Mouse (Mus musculus): ENCODE data around the gene Fdx1l. TPM values are rescaled to one million over a fixed set of nuclear protein-coding genes. Genes with fewer than 3 reads are reported as not detected.

The Fdx1l gene
- polyA plus RNA-seq, 1 experiment from 2014 or later: 65.7 TPM

DNA sequence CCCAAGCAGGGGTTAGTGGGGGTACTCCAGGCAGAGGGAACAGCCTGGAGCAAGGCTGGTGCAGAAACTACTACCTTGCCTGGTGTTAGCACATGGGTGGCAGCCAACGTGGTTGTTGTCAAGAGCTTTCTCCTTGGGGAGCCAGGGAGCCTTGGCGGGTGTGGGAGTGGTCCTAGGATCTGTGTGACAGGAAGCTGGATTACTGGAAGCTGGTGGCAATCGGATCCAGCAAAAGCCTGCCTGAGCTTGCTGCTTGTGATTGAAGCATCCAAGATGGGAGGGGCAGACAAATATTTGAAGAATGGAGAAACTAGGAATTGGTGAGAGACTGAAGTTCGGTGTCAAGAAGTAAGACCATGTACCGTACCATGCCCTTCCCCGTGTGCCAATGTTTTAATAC lies 51.1 kb downstream of the Fdx1l start:
- Histone ChIP-seq H3K9me3 (ENCODE audit: low read length) (no peaks in the 10 kb centered on the region), H3K27ac (ENCODE audit: low read length) (no peak overlapping the region), H3K27me3 (ENCODE audit: insufficient read depth, low read length) (peaks cover 8% of the 10 kb centered on the region), H3K4me2 (replicated peaks; ENCODE audit: low read depth, low read length) (no peak overlapping the region), H3K4me1 (ENCODE audit: insufficient read depth, low read length) (no peaks in the 10 kb centered on the region), H3K4me3 (ENCODE audit: low read length) (no peak overlapping the region), H3K9ac (replicated peaks; ENCODE audit: low read length) (no peak overlapping the region), H3K36me3 (ENCODE audit: insufficient read depth, low read length) (no peaks in the 10 kb centered on the region)
- WGBS: 59% methylated on average over 6 of the region's 6 CpGs
- no peak for ATAC-seq (ENCODE audit: low FRiP score, low TSS enrichment)

DNA sequence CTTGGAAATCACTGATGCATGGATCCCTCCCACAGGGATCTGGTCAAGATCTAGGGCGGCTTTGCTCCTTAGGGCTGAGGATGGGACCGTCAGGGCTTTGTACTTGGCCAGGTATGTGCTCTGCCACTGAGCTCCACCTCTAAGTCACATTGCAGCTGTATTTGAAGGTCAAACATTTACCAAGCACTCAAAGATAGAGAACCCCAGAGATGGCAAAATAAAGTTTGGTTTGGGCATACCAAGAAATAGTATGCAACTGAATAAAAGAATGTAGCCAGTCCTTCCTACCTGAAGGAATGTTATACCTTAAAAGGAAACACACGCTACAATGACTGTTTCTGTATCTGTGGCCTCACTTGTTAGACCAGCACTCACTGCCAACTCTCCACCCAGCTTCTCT lies 52.1 kb downstream of the Fdx1l start:
- ATAC-seq (ENCODE audit: low FRiP score, low TSS enrichment): no peak
- Histone ChIP-seq H3K4me1 (ENCODE audit: insufficient read depth, low read length) (0 out of 2 replicates have a peak, but pooled peaks cover 4% of the 10 kb centered on the region), H3K9ac (replicated peaks; ENCODE audit: low read length) (no peak overlapping the region), H3K27ac (ENCODE audit: low read length) (no peak overlapping the region), H3K9me3 (ENCODE audit: low read length) (no peaks in the 10 kb centered on the region), H3K27me3 (ENCODE audit: insufficient read depth, low read length) (peaks cover 16% of the 10 kb centered on the region), H3K36me3 (ENCODE audit: insufficient read depth, low read length) (no peaks in the 10 kb centered on the region), H3K4me2 (replicated peaks; ENCODE audit: low read depth, low read length) (no peak overlapping the region), H3K4me3 (ENCODE audit: low read length) (no peak overlapping the region)
- WGBS: 80% methylated on average over 3 of the region's 3 CpGs

DNA sequence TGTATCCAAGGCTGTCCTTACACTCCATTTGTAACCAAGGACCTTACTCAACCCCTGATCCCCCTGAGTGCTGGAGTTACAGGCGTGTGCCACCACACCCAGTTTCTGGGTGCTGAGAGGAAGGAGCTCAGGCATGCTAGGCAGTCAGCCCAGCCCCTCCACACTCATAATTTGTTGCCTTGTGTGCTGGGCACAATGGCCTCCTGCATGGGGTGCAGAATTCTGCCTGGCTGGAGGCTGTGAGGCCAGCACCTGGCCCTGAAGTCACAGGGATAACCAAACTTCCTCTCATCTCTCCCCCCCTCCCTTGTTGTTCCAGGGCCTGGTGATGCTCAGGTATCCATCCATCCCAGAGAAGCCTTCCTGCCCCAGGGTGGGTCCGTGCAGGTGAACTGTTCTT lies 54.8 kb downstream of the Fdx1l start:
- H3K36me3 ChIP-seq (ENCODE audit: insufficient read depth, low read length): no peaks in the 10 kb centered on the region
- no peaks in the 10 kb centered on the region for H3K9me3 ChIP-seq (ENCODE audit: low read length)
- ATAC-seq (ENCODE audit: low FRiP score, low TSS enrichment): no peak

More for the DNA sequence above, 54.8 kb downstream of the Fdx1l start:
- 73% methylated on average over 2 of the region's 2 CpGs for WGBS
- Histone ChIP-seq H3K4me2 (replicated peaks; ENCODE audit: low read depth, low read length) (no peak overlapping the region), H3K4me1 (ENCODE audit: insufficient read depth, low read length) (peaks cover 18% of the 10 kb centered on the region; the same call in 1 of the 2 replicates), H3K27ac (ENCODE audit: low read length) (no peak overlapping the region), H3K4me3 (ENCODE audit: low read length) (no peak overlapping the region), H3K9ac (replicated peaks; ENCODE audit: low read length) (no peak overlapping the region), H3K27me3 (ENCODE audit: insufficient read depth, low read length) (peaks cover 23% of the 10 kb centered on the region)

MicroRNAs encoded within 50 kb of the gene (microRNA counts, 519-probe panel; counts per million panel counts)
- microRNA mmu-miR-1900: 3,233 counts per million, percentile 75 among the panel's probes with 10 or more counts

Small RNA genes lying within 50 kb of the gene (microRNA-seq; reads per million reads assigned to microRNA genes)
- gene Mir1900 (not detected), gene Mir7082 (not detected)

Other genes starting within 250 kb of the Fdx1l start
- gene A230050P20Rik, start 205.0 kb downstream of the Fdx1l start, polyA plus RNA-seq (2015; fragmentation: Nextera tagmentation; extraction: Ambion mirVana): 18.8 and 20.1 TPM in 2 replicates
- 2.9 and 3.6 TPM in 2 replicates for gene Angptl6, start 193.9 kb downstream of the Fdx1l start, polyA plus RNA-seq (2015; fragmentation: Nextera tagmentation; extraction: Ambion mirVana)
- 94.3 and 95.3 TPM in 2 replicates for gene Ppan, start 185.4 kb downstream of the Fdx1l start, polyA plus RNA-seq (2015; fragmentation: Nextera tagmentation; extraction: Ambion mirVana)
- 299 and 319 TPM in 2 replicates for gene Eif3g, start 175.0 kb downstream of the Fdx1l start, polyA plus RNA-seq (2015; fragmentation: Nextera tagmentation; extraction: Ambion mirVana)
- 107 and 110 TPM in 2 replicates for gene Dnmt1, start 113.7 kb downstream of the Fdx1l start, polyA plus RNA-seq (2015; fragmentation: Nextera tagmentation; extraction: Ambion mirVana)
- gene S1pr2, start 96.8 kb downstream of the Fdx1l start, polyA plus RNA-seq (2015; fragmentation: Nextera tagmentation; extraction: Ambion mirVana): 35.1 and 37.7 TPM in 2 replicates
- 161 and 169 TPM in 2 replicates for gene Mrpl4, start 70.9 kb downstream of the Fdx1l start, polyA plus RNA-seq (2015; fragmentation: Nextera tagmentation; extraction: Ambion mirVana)
- 14.2 and 18.0 TPM in 2 replicates for gene Icam1, start 57.6 kb downstream of the Fdx1l start, polyA plus RNA-seq (2015; fragmentation: Nextera tagmentation; extraction: Ambion mirVana)
- 0.84 and 0.91 TPM in 2 replicates for gene Icam4, start 44.2 kb downstream of the Fdx1l start, polyA plus RNA-seq (2015; fragmentation: Nextera tagmentation; extraction: Ambion mirVana)
- 0.39 and 0.45 TPM in 2 replicates for gene Icam5, start 41.5 kb downstream of the Fdx1l start, polyA plus RNA-seq (2015; fragmentation: Nextera tagmentation; extraction: Ambion mirVana)
- gene Zglp1, start 6.5 kb downstream of the Fdx1l start, polyA plus RNA-seq (2015; fragmentation: Nextera tagmentation; extraction: Ambion mirVana): 0.59 and 0.64 TPM in 2 replicates
- gene Gm49373, start 518 bp downstream of the Fdx1l start, polyA plus RNA-seq (2015; fragmentation: Nextera tagmentation; extraction: Ambion mirVana): 0.77 and 0.84 TPM in 2 replicates
- gene Gm38431, start 18.4 kb upstream of the Fdx1l start, polyA plus RNA-seq (2015; fragmentation: Nextera tagmentation; extraction: Ambion mirVana): 2.1 and 3.7 TPM in 2 replicates
- 66.8 and 78.7 TPM in 2 replicates for gene Raver1, start 18.4 kb upstream of the Fdx1l start, polyA plus RNA-seq (2015; fragmentation: Nextera tagmentation; extraction: Ambion mirVana)
- 16.1 and 16.3 TPM in 2 replicates for gene Tyk2, start 57.6 kb upstream of the Fdx1l start, polyA plus RNA-seq (2015; fragmentation: Nextera tagmentation; extraction: Ambion mirVana)
- gene Cdc37, start 76.4 kb upstream of the Fdx1l start, polyA plus RNA-seq (2015; fragmentation: Nextera tagmentation; extraction: Ambion mirVana): 359 and 386 TPM in 2 replicates
- gene Pde4a, start 92.1 kb upstream of the Fdx1l start, polyA plus RNA-seq (2015; fragmentation: Nextera tagmentation; extraction: Ambion mirVana): 14.3 and 15.3 TPM in 2 replicates
- gene Keap1, start 165.7 kb upstream of the Fdx1l start, polyA plus RNA-seq (2015; fragmentation: Nextera tagmentation; extraction: Ambion mirVana): 67.4 and 68.1 TPM in 2 replicates
- 0.13 and 0.14 TPM in 2 replicates for gene S1pr5, start 174.8 kb upstream of the Fdx1l start, polyA plus RNA-seq (2015; fragmentation: Nextera tagmentation; extraction: Ambion mirVana)
- gene Atg4d, start 191.7 kb upstream of the Fdx1l start, polyA plus RNA-seq (2015; fragmentation: Nextera tagmentation; extraction: Ambion mirVana): 58.7 and 64.1 TPM in 2 replicates
- 14.6 and 20.0 TPM in 2 replicates for gene Kri1, start 214.4 kb upstream of the Fdx1l start, polyA plus RNA-seq (2015; fragmentation: Nextera tagmentation; extraction: Ambion mirVana)
- gene Cdkn2d, start 217.8 kb upstream of the Fdx1l start, polyA plus RNA-seq (2015; fragmentation: Nextera tagmentation; extraction: Ambion mirVana): 50.9 and 51.7 TPM in 2 replicates
- gene Ap1m2, start 238.7 kb upstream of the Fdx1l start, polyA plus RNA-seq (2015; fragmentation: Nextera tagmentation; extraction: Ambion mirVana): 45.2 and 48.9 TPM in 2 replicates
- 116 and 122 TPM in 2 replicates for gene Slc44a2, start 247.1 kb upstream of the Fdx1l start, polyA plus RNA-seq (2015; fragmentation: Nextera tagmentation; extraction: Ambion mirVana)